Mouse (Mus musculus): ENCODE measurements at regions not wholly inside any gene's neighbourhood (a gene's known extent, or its start where the extent isn't known, plus 50 kb on each side); places are given as distances from the start of the nearest gene placed in this dataset.

DNA sequence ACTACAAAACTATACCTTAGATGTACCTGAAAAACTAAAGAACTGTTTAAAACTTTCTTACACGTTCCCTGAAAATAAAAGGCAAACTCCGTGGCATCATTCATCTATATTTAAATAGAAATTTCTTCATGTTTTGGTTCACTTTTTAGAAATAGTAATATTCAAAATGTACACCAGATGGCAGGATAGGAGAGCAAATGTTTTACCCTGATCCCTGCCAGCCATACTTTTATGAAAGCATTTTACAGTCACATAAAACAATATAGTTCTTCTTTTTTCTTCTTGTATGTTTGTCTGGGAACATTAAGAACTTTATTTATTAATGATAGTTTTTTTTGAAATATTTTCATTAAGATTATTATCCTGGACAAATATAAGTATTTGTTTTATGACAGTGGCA is 68.5 kb downstream of the 4921530L21Rik start:
- H3K36me3 ChIP-seq (ENCODE audit: control insufficient read depth, insufficient read depth, low read length, poor library complexity, severe bottlenecking) = no peaks in the 10 kb centered on the region
- DNase-seq (ENCODE audit: low read depth, low spot score) = no peak
- no peak for TF ChIP-seq HCFC1 (IDR thresholded peaks at IDR 0.05; ENCODE audit: borderline replicate concordance, insufficient read depth, low read length)
- no peak for TF ChIP-seq MAFK (IDR thresholded peaks at IDR 0.05; ENCODE audit: insufficient read depth, low read depth, low read length)
- no peak for TF ChIP-seq CHD2 (IDR thresholded peaks at IDR 0.05; ENCODE audit: low read depth, low read length)
- no peak overlapping the region for H3K9ac ChIP-seq (ENCODE audit: insufficient read depth, low read depth, low read length, poor library complexity, severe bottlenecking)
- H3K27ac ChIP-seq (ENCODE audit: insufficient read depth, low read depth, low read length, poor library complexity, severe bottlenecking) = no peak overlapping the region
- no peaks in the 10 kb centered on the region for H3K4me1 ChIP-seq (ENCODE audit: control insufficient read depth in 2 of 2, insufficient read depth in 2 of 2, low read length in 2 of 2, poor library complexity in 1 of 2)
- in situ Hi-C loops (cut with MboI; ENCODE audit: low sequenced_read_pairs in 2 of 2, unreplicated experiment in 2 of 2) = loop anchor here in 1 of 2 experiments (25.0 kb wide), 1 partner anchor 963 kb away; no protein-coding TSS in a partner anchor
- H3K4me3 ChIP-seq (ENCODE audit: insufficient read depth in 1 of 2, low read depth in 1 of 2, low read length in 2 of 2, poor library complexity in 1 of 2, severe bottlenecking in 1 of 2) = no peak overlapping the region
- no peaks in the 10 kb centered on the region for H3K9me3 ChIP-seq (ENCODE audit: control insufficient read depth, insufficient read depth, low read depth, low read length)

DNA sequence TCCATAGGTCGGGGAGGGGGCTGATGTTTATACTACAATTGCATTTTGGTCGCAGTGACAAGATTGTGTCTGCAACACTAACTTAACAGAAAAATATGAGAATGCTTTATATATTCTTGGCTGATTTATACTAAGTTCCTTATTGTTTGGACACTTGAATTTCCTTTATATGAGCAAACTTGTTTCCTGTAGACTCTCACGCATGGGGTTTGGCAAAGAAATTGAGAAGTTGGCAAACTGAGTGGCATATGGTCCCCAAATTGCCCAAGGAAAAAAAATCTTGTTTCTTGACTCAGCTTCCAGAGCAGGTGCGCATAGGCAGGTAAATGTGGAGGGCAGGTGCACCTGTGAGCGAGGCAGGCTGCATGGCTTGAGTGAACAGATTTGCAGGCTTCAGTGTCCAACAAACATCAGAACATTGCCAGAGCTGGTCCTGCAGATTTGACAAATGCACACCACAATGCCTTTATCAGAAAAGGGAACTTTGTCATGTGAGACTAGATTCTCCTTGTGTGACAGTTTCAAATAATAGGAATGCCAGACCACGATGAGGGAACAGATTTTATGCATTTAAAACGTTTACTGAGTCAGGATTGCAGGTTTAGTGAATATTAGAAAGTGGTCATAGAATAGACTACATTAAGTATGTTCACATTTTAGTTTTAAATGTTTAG is 75.1 kb downstream of the 4921530L21Rik start:
- TF ChIP-seq ZNF384 (IDR thresholded peaks at IDR 0.05; ENCODE audit: low read depth, low read length) (no peak), CHD2 (IDR thresholded peaks at IDR 0.05; ENCODE audit: low read depth, low read length) (no peak), HCFC1 (IDR thresholded peaks at IDR 0.05; ENCODE audit: borderline replicate concordance, insufficient read depth, low read length) (no peak), MAFK (IDR thresholded peaks at IDR 0.05; ENCODE audit: insufficient read depth, low read depth, low read length) (no peak), ZC3H11A (IDR thresholded peaks at IDR 0.05; ENCODE audit: borderline replicate concordance, low read depth, low read length) (no peak)
- Histone ChIP-seq H3K9ac (ENCODE audit: insufficient read depth, low read depth, low read length, poor library complexity, severe bottlenecking) (no peak overlapping the region), H3K9me3 (ENCODE audit: control insufficient read depth, insufficient read depth, low read depth, low read length) (no peaks in the 10 kb centered on the region), H3K4me1 (ENCODE audit: control insufficient read depth in 2 of 2, insufficient read depth in 2 of 2, low read length in 2 of 2, poor library complexity in 1 of 2) (no peaks in the 10 kb centered on the region), H3K4me3 (ENCODE audit: insufficient read depth in 1 of 2, low read depth in 1 of 2, low read length in 2 of 2, poor library complexity in 1 of 2, severe bottlenecking in 1 of 2) (no peak overlapping the region), H3K36me3 (ENCODE audit: control insufficient read depth, insufficient read depth, low read length, poor library complexity, severe bottlenecking) (no peaks in the 10 kb centered on the region), H3K27ac (ENCODE audit: insufficient read depth, low read depth, low read length, poor library complexity, severe bottlenecking) (no peak overlapping the region)
- in situ Hi-C loops (cut with MboI; ENCODE audit: low sequenced_read_pairs in 2 of 2, unreplicated experiment in 2 of 2) = no loop called here
- DNase-seq (ENCODE audit: low read depth, low spot score) = no peak

GRCm38 (mm10) chr14:95984021-95984420 is 103.0 kb downstream of the 4921530L21Rik start:
- H3K9ac ChIP-seq (ENCODE audit: insufficient read depth, low read depth, low read length, poor library complexity, severe bottlenecking) = no peak overlapping the region
- no peak overlapping the region for H3K27ac ChIP-seq (ENCODE audit: insufficient read depth, low read depth, low read length, poor library complexity, severe bottlenecking)
- H3K9me3 ChIP-seq (ENCODE audit: control insufficient read depth, insufficient read depth, low read depth, low read length) = no peaks in the 10 kb centered on the region
- H3K36me3 ChIP-seq (ENCODE audit: control insufficient read depth, insufficient read depth, low read length, poor library complexity, severe bottlenecking) = no peaks in the 10 kb centered on the region
- in situ Hi-C loops (cut with MboI; ENCODE audit: low sequenced_read_pairs in 2 of 2, unreplicated experiment in 2 of 2) = no loop called here
- DNase-seq (ENCODE audit: low read depth, low spot score) = no peak
- TF ChIP-seq CHD2 (IDR thresholded peaks at IDR 0.05; ENCODE audit: low read depth, low read length) (no peak), ZNF384 (IDR thresholded peaks at IDR 0.05; ENCODE audit: low read depth, low read length) (no peak), HCFC1 (IDR thresholded peaks at IDR 0.05; ENCODE audit: borderline replicate concordance, insufficient read depth, low read length) (no peak)
- H3K4me3 ChIP-seq (ENCODE audit: insufficient read depth in 1 of 2, low read depth in 1 of 2, low read length in 2 of 2, poor library complexity in 1 of 2, severe bottlenecking in 1 of 2) = no peak overlapping the region
- H3K4me1 ChIP-seq (ENCODE audit: control insufficient read depth in 2 of 2, insufficient read depth in 2 of 2, low read length in 2 of 2, poor library complexity in 1 of 2) = no peaks in the 10 kb centered on the region

DNA sequence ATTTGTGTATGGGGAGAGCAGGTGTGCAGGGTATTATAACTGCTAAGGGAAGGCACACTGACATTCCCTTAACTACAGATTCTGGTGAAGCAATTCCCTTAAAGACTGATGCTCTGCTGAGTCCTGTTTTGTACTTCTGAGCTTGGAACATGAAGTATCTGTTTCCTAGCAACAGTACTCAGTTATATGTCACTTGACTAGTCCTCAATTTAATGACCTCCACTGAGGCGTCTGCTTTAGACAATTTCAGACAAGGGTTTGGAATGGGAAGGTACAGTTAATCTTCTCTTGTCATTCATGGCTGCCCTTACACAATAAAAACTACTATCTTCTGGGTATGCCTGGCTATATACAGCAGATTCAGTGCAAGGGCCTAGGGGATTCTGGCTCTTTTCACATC is 117.3 kb downstream of the 4921530L21Rik start:
- TF ChIP-seq HCFC1 (IDR thresholded peaks at IDR 0.05; ENCODE audit: borderline replicate concordance, insufficient read depth, low read length) = no peak
- TF ChIP-seq ZNF384 (IDR thresholded peaks at IDR 0.05; ENCODE audit: low read depth, low read length) = no peak
- H3K4me3 ChIP-seq (ENCODE audit: insufficient read depth in 1 of 2, low read depth in 1 of 2, low read length in 2 of 2, poor library complexity in 1 of 2, severe bottlenecking in 1 of 2) = no peak overlapping the region
- no peaks in the 10 kb centered on the region for H3K36me3 ChIP-seq (ENCODE audit: control insufficient read depth, insufficient read depth, low read length, poor library complexity, severe bottlenecking)
- in situ Hi-C loops (cut with MboI; ENCODE audit: low sequenced_read_pairs in 2 of 2, unreplicated experiment in 2 of 2) = no loop called here
- no peaks in the 10 kb centered on the region for H3K4me1 ChIP-seq (ENCODE audit: control insufficient read depth in 2 of 2, insufficient read depth in 2 of 2, low read length in 2 of 2, poor library complexity in 1 of 2)
- no peak overlapping the region for H3K9ac ChIP-seq (ENCODE audit: insufficient read depth, low read depth, low read length, poor library complexity, severe bottlenecking)
- H3K9me3 ChIP-seq (ENCODE audit: control insufficient read depth, insufficient read depth, low read depth, low read length) = no peaks in the 10 kb centered on the region
- DNase-seq (ENCODE audit: low read depth, low spot score) = no peak
- H3K27ac ChIP-seq (ENCODE audit: insufficient read depth, low read depth, low read length, poor library complexity, severe bottlenecking) = no peak overlapping the region

DNA sequence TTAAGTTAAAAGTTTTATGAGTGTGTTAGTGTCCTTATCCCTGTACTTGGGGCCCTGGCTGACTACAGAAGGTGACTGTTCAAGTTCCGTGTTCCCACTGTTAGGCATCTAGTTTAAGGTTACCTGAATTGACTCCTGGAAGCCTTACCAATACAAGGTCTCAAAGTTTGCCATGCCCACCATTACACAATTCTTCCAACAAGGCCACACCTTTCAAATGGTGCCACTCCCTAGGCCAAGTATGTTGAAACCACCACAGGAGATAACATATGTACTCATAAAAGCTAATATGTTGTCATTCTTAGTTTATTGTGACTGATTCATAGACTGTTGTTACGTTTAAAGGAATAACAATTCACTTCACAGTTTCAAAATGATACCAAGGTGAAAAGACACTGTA is 140.6 kb downstream of the 4921530L21Rik start:
- H3K27ac ChIP-seq (ENCODE audit: insufficient read depth, low read depth, low read length, poor library complexity, severe bottlenecking) = no peak overlapping the region
- DNase-seq (ENCODE audit: low read depth, low spot score) = no peak
- TF ChIP-seq CHD2 (IDR thresholded peaks at IDR 0.05; ENCODE audit: low read depth, low read length) (no peak), MAFK (IDR thresholded peaks at IDR 0.05; ENCODE audit: insufficient read depth, low read depth, low read length) (no peak), HCFC1 (IDR thresholded peaks at IDR 0.05; ENCODE audit: borderline replicate concordance, insufficient read depth, low read length) (no peak), ZNF384 (IDR thresholded peaks at IDR 0.05; ENCODE audit: low read depth, low read length) (no peak), ZC3H11A (IDR thresholded peaks at IDR 0.05; ENCODE audit: borderline replicate concordance, low read depth, low read length) (no peak)
- no peaks in the 10 kb centered on the region for H3K36me3 ChIP-seq (ENCODE audit: control insufficient read depth, insufficient read depth, low read length, poor library complexity, severe bottlenecking)
- no peaks in the 10 kb centered on the region for H3K4me1 ChIP-seq (ENCODE audit: control insufficient read depth in 2 of 2, insufficient read depth in 2 of 2, low read length in 2 of 2, poor library complexity in 1 of 2)
- H3K9me3 ChIP-seq (ENCODE audit: control insufficient read depth, insufficient read depth, low read depth, low read length) = no peaks in the 10 kb centered on the region
- no peak overlapping the region for H3K4me3 ChIP-seq (ENCODE audit: insufficient read depth in 1 of 2, low read depth in 1 of 2, low read length in 2 of 2, poor library complexity in 1 of 2, severe bottlenecking in 1 of 2)
- in situ Hi-C loops (cut with MboI; ENCODE audit: low sequenced_read_pairs in 2 of 2, unreplicated experiment in 2 of 2) = no loop called here
- no peak overlapping the region for H3K9ac ChIP-seq (ENCODE audit: insufficient read depth, low read depth, low read length, poor library complexity, severe bottlenecking)

Data from ES-E14 (cell line).